ENCODE assay signal across 8 mouse cellular contexts in the genomic region with DNA sequence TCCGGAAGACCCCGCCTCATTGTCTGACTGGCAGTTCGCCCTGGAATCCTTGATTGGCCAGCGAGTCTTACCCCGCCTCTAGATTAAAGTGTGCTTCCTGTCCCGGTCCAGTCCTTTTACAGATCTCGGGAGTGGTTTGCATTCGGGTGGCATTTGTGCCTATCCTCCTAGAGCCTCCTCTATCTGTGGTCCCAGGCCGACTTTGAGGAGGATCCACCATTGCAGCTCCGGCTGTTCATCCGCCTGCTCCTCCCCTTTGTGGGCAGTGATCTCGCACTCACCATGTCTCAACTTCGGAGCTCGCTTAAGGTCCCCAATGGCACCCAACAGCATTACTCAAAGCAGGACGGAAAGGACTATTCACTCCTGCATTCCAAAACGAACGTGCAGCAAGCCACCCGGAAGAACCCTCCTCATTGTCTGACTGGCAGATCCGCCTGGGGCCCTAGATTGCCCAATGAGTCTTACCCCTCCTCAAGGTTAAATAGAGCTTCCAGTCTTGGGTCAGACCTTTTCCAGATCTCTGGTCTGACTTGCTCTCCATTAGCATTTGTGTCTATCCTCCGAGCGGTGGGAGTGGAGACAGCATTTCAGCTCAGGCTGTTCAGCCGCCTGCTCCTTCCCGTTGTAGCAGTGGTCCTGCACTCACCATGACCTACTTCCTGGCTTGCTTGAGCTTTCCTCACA. TPM values are rescaled to one million over a fixed set of nuclear protein-coding genes. Genes with fewer than 3 reads are reported as not detected.
DNase-seq lines count a peak whose midpoint lies in the region; ATAC-seq and TF ChIP-seq lines count a peak whose summit lies in the region.

No protein-coding gene starts in this region.

- H3K4me1 ChIP-seq in cortical plate, adult 2 months (ENCODE audit: control insufficient read depth, insufficient read depth, low read length), result no peaks in the 10 kb centered on the region
- peaks cover 8% of the 10 kb centered on the region for H3K4me1 ChIP-seq in megakaryocyte, embryonic 14.5 days

- peak overlapping the region; percentile 62 for H3K4me3 ChIP-seq in cortical plate, adult 2 months (ENCODE audit: insufficient read depth, low read length)
- H3K4me3 ChIP-seq in megakaryocyte, embryonic 14.5 days (replicated peaks), result peak overlapping the region; percentile 92

- H3K27me3 ChIP-seq in megakaryocyte, embryonic 14.5 days (replicated peaks), result no peaks in the 10 kb centered on the region

- no peaks in the 10 kb centered on the region for H3K36me3 ChIP-seq in megakaryocyte, embryonic 14.5 days (replicated peaks; ENCODE audit: low read length)

- H3K9me3 ChIP-seq in megakaryocyte, embryonic 14.5 days, result no peaks in the 10 kb centered on the region

- H3K27ac ChIP-seq in cortical plate, adult 2 months (ENCODE audit: insufficient read depth, low read length), result peak overlapping the region; percentile 93

- no peak for TF ChIP-seq CTCF in cortical plate, adult 2 months (IDR thresholded peaks at IDR 0.05; ENCODE audit: extremely low read depth, insufficient read depth, low read length)

- DNase-seq in gastrocnemius, adult 8-10 months (ENCODE audit: low spot score in 2 of 2), result peak; percentile 46 to 66
- DNase-seq in hindlimb bud, embryonic 11.5 days (ENCODE audit: extremely low spot score, low read depth, low spot score), result peak; percentile 42
- DNase-seq in left cerebral cortex, adult 8-10 months (ENCODE audit: low spot score in 2 of 2), result peak; percentile 55 to 75
- peak; percentile 91 to 92 for DNase-seq in right cerebral cortex, postnatal 10 days (ENCODE audit: low spot score in 2 of 2)
- DNase-seq in urinary bladder, postnatal 25 days (ENCODE audit: low spot score), result peak; percentile 60

- ATAC-seq in activated CD4-positive, CD25-positive, alpha-beta regulatory T cell, adult 4 months, result peak; percentile 99

- TF ChIP-seq POLR2A in cortical plate, adult 2 months (IDR thresholded peaks at IDR 0.05; ENCODE audit: extremely low read depth, insufficient read depth, low read length), result peak; percentile 79

RNA-seq across cellular contexts. Expression of a gene that starts 30.9 kb away (rescaled TPM):
- polyA plus RNA-seq in activated CD4-positive, CD25-positive, alpha-beta regulatory T cell, adult 4 months (2017; shearing (Covaris generic)), result 10 to 100 TPM; 21.6 to 24.9 TPM
- 7.1 and 8.3 TPM in 2 replicates for polyA plus RNA-seq in cortical plate, adult 2 months (2012; rRNA removed)
- 1 to 10 TPM; 7.0 to 8.0 (median 7.5) TPM for total RNA-seq in gastrocnemius, adult 8-10 months (2022)
- 1 to 10 TPM; 7.9 to 8.5 (median 8.2) TPM for total RNA-seq in left cerebral cortex, adult 8-10 months (2022)
- polyA plus RNA-seq in megakaryocyte, embryonic 14.5 days (2012; ENCODE audit: insufficient read depth, low replicate concordance), result 1.2 TPM in 1 of 2 replicates, not detected in the other

Comparison
In these comparisons a context has a peak if more than half of its experiments do, and no peak if none do; other contexts are left out.
1. Peak in every context shown above with its lines: DNase-seq, ATAC-seq, H3K4me3 ChIP-seq and H3K27ac ChIP-seq.